Mouse (Mus musculus) urinary bladder, postnatal 4 days (tissue): ENCODE results near the gene Spata25.
"Not testable (repeated sequence)": the region's sequence is repeated elsewhere in the genome, so short reads cannot be mapped to it uniquely, and the experiment has no call there.

Experiments
- DNase-seq, 2 experiments: peaks; one replicate each; pipeline ENCODE4 v3.0.0; 2021 to 2022; ENCODE audit warnings: low spot score in 2 of 2

The Spata25 gene

DNA sequence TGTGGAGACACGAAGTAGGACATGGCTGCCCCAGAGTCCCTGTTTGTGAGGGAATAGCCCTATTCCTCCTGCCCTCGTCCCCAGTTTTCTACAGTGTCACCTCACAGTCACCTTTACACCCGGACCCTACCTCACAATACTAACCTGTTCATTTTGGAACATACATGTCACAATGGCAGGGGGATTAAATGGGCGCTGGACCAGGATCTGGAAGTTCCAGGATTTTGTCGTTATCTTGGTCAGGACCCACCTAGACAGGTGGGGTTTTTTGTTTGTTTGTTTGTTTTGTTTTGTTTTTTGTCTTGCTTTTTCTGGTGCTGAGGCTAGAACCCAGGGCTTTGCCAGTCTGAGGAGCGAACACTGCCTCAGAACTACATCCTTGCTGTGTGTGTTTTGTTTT lies at the start of gene Spata25:
Gene Spata25, minus strand, starts transcription at position 101 of the 400 bp plus-strand sequence.
- DNase-seq: no peak

DNA sequence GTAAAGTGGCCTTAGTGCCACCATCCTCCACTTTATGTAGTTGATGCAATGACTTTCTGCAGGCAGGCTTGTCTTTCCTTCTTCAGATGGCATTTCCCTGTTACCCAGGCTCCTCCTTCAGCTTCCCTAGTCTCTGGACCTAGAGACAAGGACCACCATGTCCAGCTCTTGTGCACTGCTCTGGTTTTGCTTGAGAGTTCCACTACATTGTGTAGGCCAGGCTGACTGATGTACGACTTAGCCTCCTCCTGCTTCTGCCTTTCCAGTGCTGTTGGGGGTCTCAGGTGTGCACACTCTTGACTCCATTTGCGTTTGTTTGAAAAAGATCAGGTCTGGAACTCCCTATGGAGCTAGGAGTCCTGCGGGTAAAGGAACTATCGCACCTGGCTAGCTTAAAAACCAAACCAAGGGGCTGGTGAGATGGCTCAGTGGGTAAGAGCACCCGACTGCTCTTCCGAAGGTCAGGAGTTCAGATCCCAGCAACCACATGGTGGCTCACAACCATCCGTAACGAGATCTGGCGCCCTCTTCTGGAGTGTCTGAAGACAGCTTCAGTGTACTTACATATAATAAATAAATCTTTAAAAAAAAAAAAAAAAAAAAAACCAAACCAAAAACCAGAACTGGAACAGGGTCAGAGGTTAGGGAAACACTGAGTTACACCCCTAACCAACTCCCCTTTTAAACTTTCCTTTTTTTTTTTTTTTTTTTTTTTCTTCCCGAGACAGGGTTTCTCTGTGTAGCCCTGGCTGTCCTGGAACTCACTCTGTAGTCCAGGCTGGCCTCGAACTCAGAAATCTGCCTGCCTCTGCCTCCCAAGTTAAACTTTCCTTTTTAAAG lies 49.3 kb upstream of the Spata25 start:
- DNase-seq: not testable (repeated sequence)

DNA sequence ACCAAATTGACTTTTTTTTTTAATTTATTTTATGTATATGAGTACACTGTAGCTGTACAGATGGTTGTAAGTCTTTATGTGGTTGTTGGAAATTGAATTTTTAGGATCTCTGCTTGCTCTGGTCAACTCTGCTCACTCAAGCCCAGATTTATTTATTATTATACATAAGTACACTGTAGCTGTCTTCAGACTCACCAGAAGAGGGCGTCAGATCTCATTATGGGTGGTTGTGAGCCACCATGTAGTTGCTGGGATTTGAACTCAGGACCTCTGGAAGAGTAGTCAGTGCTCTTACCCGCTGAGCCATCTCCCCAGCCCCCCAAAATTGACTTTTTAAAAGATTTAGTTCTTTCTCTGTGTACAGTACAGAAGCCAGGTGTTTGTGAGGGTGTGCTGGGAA lies 47.3 kb upstream of the Spata25 start:
- not testable (repeated sequence) for DNase-seq

DNA sequence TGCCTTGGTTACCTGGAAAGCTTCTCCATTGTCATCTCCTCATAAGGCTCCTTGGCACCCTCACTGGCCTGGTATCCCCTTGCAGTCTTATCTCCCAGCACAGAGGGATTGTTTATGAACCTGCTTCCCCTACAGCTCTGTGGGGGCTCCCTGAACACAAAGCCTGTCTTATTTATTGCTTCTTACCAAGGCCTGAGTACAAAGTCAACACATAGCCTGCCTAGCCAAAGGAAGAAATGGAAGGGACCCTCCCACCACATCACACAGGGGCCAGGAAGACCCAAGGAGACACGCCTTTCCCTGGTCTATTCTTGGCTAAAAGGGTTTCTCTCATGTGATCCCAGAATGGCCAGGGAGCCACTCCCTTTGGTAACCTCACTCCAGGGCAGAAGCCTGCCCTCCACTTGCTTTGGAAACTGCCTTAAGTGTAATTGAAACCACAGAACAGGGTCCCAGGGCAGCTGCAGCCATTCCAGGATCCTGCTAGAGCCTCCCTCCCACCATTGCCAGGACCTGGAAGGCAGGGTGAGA lies 46.0 kb upstream of the Spata25 start:
- no peak for DNase-seq

DNA sequence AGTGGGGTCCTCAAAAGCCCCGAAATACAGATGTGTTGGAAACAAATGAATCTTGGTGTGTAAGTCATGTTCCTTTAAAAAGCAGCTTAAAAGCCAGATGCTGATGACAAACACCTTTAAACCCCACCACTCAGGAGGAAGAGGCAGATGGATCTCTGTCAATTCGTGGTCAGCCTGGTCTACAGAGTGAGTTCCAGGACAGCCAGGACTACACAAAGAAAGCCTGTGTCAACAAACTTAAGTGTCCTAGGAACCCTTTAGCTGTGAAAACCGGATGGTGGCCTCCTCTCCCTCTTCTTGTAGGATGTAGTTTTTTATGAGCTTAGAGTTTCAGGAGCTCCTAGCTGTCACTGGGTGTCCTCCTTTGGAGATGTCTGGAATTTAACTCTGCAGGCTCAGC lies 45.3 kb upstream of the Spata25 start:
- DNase-seq: no peak

DNA sequence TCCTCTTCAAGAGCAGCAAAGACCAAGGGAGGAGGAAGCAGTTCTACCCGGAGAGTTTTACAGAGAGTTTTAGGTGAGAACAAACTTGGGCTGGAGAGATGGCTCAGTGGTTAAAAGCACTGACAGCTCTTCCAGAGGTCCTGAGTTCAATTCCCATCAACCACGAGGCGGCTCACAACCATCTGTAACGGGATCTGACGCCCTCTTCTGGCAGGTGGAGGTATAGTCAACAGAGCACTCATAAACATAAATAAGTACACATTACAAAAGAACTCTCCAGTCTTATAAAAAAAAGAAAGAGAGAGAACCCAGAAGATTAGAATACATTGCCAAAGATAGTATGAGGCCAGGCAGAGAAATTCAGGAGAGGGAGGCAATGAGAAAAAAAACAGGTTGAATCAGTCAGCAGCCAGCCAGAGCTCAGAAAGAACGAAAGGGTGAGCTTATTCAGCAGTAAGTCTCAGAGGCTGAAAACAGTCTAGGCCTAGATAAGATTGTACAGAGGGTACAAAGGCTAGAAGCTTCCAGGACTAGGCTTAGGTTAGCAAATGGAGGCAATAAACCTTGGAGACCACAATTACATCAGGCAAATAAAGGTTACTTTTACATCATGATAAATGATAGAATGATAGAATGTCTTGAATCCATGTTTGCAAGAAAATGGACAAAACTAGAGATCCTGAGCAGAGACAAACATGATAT lies 43.4 kb upstream of the Spata25 start:
- no peak for DNase-seq

DNA sequence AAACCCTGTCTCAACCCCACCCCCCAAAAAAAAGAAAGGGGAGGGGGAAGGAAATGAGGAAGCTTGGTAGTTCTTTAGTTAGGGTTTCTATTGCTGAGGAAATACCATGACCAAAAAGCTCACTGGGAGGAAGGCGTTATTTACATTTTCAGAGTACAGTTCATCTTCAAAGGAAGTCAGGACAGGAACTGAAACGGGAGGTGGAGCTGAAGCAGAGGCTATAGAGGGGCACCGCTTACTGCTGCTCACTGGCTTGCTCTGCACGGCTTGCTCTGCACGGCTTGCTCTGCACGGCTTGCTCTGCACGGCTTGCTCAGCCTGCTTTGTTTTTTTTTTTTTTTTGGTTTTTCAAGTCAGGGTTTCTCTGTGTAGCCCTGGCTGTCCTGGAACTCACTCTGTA lies 40.2 kb upstream of the Spata25 start:
- DNase-seq: no peak

DNA sequence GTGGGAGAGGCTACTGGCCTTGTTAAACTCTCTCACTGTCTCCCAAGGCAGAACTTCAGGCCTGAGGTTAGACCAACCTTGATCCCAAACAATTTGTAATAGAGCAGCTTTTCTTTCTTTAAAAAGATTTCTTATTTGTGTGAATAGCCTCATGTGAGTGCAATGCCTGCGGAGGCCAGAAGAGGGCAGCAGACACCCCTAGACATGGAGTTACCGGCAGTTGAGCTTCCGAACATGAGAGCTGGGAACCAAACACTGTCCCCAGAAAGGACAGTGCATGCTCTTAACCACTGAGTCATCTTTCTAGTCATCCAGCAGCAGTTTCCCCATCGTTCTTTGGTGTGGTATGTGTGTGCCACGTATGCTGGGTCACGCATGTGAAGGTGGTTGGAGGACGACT lies 39.2 kb upstream of the Spata25 start:
- no peak for DNase-seq

DNA sequence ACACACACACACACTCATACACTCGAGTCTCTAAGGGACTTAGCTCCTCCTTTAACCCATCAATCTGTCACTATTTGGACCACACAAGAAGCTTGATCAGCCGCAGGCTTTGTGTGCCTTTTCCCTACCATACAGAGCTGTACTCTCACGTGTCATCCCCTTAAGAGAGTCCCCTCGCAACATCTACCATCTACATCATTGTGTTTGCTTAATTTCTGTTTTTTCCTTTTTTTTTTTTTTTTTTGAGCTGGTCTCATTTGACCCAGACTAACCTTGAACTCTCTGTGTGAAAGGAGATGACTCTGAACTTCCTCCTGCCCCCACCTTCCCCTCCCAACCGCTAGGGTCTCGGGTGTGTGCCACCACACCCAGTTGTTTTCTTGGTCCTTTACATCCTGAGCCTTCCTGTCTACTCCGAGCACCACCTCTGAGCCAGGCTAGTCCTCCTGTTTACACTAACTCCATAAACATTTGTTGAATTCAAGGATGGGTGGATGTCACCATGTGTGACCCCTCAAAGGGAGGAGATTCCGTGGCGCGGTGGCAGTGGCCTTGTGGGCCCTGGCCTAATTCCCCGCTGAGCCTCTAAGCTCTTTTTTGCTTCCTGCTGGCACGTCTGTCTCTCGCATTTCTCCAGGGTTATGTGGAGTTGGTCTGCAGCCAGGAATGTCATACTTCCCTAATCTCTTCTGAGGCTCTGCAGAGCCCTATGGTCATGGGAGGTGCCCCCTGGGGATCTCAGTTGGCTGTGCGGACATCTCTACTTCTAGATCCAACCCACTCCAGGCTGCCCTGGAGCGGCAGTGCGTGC lies 38.6 kb upstream of the Spata25 start:
- DNase-seq: peak; percentile 67 to 74

DNA sequence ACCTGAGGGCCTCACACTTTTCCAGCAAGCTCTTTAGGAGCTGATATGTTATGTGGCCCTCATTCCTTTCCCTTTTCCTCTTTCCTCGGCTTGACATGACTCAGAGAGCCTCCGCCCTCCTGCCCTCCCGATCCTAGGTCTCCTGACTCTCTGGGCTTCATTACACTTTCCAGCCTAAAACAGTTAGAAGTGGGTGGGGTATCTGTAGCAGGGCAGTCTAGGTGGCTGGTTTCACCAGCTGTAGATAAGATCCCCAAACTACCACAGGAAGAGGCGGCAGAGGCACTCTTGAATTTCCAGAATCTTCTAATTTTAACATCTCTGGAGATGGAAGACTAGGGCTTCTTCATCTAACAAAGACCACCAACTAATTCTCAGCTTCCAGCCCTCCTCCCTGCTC lies 36.3 kb upstream of the Spata25 start:
- DNase-seq: no peak

DNA sequence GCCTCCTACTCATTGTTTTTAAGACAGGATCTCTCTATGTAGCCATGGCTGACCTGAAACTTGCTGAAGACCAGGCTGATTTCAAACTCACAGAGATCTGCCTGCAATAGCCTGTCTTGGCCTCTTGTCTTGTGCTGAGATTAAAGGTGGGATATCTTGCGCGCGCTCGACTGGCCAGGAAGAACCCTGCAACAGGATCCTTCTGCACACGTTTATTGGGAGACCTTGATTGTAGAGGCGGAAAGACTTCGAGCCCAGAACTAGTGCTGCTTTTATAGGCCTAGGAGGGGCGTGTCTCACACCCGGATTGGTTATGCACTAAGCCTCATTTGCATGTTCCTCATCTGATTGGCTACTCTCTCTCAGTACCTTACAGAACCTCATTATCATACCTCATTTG lies 35.1 kb upstream of the Spata25 start:
- DNase-seq: not testable (repeated sequence)

DNA sequence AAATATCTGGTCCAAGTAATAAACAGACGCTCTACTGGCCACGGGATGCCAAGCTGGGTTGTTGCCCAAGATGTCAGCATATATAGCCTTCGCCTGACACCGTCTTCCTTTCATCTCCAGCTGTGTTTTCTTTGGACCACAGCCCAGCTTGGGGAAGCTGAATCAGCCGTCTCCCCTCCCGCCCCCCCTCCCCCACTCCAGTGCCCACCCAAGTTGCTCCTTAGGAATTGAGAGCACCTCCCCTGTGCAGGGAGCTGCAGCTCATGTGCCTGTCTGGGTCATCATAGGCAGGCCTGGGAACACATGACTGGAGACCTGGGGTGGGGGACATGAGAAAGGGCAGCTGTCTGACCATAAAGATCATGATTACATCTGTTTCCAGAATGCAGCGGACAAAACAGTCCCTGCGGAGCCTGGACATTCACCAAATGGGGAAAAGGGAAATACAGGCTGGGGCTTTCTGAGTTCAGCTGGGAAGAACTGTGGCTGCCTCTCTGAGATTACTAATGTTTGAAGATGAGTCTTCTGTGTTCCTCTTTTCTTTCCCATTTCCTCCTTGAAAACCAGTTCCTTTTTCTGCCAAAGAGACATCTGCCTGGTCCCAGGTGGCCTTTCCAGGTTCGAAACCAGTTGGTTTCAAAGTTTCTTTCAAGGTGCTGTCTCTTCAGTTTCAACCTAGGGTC lies 34.0 kb upstream of the Spata25 start:
- DNase-seq: peak; percentile 72 to 81

DNA sequence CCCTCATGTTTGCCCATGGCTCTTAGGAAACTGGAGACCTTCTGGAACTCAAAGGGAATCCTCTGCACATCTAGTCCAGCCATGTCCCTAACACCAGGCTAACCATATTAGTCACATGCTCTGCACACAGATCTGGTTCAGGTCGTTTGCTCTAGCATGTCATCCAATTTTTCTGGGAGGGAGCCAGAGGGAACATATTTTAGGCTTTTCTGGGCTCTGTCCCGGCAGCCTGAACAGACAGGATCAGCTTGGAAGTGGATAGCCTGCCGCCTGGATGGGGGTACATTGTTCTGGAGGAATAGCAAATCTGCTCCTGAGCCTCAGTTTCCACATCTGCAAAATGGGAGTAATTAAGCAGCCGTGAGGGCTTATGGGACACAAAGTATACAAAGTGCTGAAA lies 32.8 kb upstream of the Spata25 start:
- DNase-seq: no peak

DNA sequence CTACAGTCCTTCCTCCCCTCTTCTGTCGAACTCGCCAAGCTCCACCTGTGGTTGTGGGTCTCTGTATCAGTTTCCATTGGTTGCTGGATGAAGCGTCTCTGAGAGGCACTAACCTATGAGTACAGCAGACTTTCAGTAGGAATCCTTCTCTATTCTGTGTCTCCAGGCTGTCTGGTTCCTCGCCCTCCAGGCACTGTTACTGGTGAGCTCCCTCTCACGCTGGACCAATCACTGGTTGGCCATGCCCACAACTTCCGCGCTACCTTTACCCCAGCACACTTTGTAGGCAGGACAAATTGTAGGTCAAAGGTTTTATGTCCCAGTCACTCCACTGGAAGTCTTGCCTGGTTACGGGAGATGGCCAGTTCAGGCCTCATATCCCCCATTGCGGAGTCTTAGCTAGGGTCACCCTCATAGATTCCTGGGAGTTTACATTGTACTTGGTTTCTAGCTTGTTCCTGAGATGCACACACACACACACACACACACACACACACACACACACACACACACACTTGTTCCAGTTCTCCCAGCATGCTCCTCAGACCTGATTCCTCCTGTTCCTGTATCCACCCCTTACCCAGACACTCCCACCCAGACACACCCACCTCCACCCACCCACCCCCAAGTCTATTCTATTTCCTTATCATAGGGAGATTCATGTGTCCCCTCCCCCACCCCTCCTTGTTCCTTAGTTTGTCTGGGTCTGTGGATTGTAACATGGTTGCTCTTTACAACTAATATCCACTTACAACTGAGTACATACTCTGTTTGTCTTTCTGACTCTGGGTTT lies 31.5 kb upstream of the Spata25 start:
- no peak for DNase-seq

DNA sequence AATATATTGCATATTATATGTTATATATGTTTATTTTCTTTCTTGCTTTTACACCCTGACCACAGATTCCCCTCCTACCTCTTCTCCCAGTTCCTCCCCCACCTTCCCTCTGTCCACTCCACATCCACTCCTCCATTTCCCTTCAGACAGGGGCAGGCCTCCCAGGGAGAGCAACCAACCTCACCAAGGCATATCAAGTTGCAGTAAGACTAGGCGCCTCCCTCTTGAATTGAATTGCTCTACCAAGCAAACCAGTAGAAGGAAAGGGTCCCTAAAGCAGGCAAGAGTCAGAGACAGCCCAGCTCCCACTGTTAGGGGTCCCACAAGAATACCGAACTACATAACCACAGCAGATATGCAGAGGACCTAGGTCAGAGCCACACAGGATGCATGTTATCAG lies 30.8 kb upstream of the Spata25 start:
- no peak for DNase-seq

DNA sequence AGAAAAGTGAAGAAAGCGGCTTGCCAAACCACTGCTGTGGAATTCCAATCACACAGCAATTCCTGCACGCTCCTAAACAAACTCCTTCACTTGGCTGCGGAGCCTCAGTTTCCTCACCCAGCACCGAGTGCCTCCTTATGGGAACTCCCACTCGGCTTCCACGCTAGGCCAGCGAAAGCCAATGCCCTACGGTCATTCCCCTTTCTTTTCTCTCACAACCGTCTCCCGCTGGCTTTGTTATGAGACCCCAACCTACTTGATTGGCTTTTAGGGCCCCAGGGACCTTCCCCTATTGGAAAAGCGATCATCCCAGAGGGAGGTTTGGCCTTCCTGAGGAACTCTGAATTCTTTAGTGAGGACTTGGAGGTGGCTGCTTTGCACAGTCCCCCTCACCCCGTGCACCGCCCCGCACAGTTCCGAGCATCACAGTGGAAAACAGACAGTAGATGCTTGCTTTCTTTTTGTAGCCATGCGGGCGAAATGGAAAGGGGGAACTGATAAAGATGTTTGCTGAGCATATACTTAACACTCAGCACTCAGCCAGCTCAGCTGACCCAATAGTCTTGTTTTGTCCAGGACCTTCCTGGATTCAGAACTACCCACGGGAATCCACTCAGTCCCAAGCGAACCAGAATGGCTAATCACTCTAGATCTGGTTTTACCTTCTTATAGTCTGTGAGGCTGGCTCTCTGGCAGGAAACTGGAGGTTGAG lies 29.7 kb upstream of the Spata25 start:
- DNase-seq: no peak

DNA sequence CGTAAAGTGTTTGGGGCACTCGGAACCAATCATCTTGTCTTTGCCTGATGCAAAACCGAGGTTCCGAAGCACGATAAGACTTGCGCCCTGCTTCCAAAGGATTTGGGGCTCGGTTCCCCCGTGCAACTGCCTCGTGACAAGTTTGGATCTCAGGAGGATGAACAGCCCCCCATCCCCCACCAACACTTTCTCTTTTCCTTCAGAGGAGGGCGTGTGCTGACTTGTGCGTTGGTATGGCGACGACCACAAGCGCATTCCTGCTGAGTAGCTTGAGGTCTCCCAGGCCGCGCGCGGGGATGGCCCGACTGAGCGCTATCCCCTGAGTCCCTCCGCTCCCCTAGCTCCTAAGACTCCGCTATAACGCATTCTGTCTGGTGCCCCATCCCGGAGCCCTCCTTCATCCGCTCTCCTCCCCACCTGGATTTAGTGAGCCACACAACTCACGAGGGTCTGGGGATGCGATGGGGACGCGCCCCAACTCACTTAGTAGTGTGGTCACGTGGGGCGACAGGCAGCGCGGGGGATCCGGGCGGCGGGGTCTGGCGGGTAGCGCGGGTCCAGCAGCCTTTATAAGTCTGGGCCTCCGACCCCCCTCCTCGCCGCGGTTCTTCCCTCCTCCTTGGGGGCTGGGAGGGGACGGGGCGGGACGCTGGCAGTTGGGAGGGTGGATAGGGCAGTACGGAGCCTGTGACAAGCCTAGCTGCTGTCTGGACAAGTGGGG lies 28.9 kb upstream of the Spata25 start, which contains the start of gene Pltp:
Gene Pltp, minus strand, starts transcription at position 611 of the 721 bp plus-strand sequence.
- peak; percentile 64 to 72 for DNase-seq

DNA sequence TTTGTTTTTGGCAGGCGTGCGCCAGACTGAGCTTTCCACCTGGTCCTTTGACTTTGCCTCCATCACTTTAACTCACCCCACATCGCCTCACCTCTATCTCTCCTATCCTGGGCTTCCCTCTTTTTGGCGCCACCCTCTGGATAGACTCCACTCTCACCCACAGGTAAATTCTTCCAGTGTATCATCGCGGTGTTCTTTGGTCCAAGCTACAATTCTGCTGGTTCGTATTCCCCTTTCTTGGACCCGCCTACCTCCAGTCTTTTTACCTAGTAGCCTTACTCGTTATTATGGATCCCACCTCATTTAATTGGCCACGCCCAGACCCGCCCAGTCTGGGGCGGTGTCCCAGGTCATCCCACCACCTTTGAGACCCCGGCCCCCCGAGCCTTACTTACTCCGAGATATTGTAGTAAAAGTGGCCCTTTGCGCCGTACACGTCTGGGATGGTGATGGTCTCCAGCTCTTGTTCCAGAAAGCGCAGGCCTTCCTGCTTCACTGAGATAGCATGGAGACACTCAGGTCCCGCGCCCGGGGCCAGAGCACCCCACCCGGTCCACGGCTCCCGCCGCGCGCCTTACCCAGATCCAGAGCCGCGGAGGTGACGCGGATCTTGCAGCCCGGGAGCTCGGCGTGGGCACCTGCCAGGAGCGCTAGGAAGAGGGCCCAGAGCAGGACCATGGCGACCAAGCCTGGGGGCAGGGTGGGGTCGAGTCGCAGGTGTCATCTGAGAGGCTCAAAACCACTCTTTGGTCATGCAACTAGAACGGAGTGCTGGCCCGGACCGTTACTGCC lies 28.2 kb upstream of the Spata25 start:
- DNase-seq: no peak
